Mouse (Mus musculus): ENCODE results near the gene Dstn. TPM values are rescaled to one million over a fixed set of nuclear protein-coding genes. Genes with fewer than 3 reads are reported as not detected.

The Dstn gene
- polyA plus RNA-seq, 1 experiment: not detected

- no peak overlapping the region for H3K27ac ChIP-seq (ENCODE audit: insufficient read depth, low read depth, low read length)
- no peak overlapping the region for H3K4me3 ChIP-seq (ENCODE audit: insufficient read depth, low read depth, low read length)
- TF ChIP-seq POLR2A (IDR thresholded peaks at IDR 0.05; ENCODE audit: insufficient read depth, low read depth, low read length) (no peak), CTCF (IDR thresholded peaks at IDR 0.05; ENCODE audit: insufficient read depth, low read depth, low read length) (no peak)
- H3K4me1 ChIP-seq (ENCODE audit: control insufficient read depth, insufficient read depth, low read length): no peaks in the 10 kb centered on the region
- WGBS: 79% methylated on average over 15 of the region's 15 CpGs
Observed at GRCm38 (mm10) chr2:143889131-143889859, 25.8 kb upstream of the Dstn start.

DNA sequence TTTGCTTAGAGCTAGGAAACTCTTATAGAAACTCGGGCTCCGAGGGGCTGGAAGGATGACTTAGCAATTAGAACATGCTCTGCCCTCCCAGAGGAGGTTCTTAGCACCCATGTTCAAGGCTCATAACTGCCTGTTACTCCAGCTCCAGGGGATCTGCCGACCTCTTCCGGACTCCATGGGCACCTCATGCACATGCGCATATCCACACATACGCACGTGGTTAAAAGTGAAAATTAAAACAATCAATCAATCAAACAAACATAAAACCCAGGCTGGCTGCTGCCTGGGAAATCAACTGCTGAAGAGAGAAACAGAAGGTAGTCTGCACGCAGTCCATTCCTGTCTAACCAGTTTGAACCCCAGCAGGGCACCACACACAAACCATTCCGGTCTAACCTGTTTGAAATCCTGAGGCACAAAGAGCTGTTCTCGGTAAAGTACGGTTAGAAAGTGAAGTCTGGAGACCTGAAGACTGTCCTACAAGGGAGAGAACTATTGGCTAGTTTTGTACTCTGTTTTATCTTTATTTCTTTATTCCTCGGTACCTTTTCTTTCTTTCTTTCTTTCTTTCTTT lies 25.2 kb upstream of the Dstn start:
- no peak overlapping the region for H3K4me3 ChIP-seq (ENCODE audit: insufficient read depth, low read depth, low read length)
- H3K27ac ChIP-seq (ENCODE audit: insufficient read depth, low read depth, low read length): no peak overlapping the region
- TF ChIP-seq CTCF (IDR thresholded peaks at IDR 0.05; ENCODE audit: insufficient read depth, low read depth, low read length) (no peak), POLR2A (IDR thresholded peaks at IDR 0.05; ENCODE audit: insufficient read depth, low read depth, low read length) (no peak)
- no peaks in the 10 kb centered on the region for H3K4me1 ChIP-seq (ENCODE audit: control insufficient read depth, insufficient read depth, low read length)
- WGBS: 72% methylated on average over 12 of the region's 12 CpGs

GRCm38 (mm10) chr2:143891302-143892048 lies 23.6 kb upstream of the Dstn start:
- Histone ChIP-seq H3K4me3 (ENCODE audit: insufficient read depth, low read depth, low read length) (no peak overlapping the region), H3K4me1 (ENCODE audit: control insufficient read depth, insufficient read depth, low read length) (no peaks in the 10 kb centered on the region)
- WGBS: 84% methylated on average over 10 of the region's 10 CpGs

GRCm38 (mm10) chr2:143899470-143900220 lies 15.5 kb upstream of the Dstn start:
- TF ChIP-seq POLR2A (IDR thresholded peaks at IDR 0.05; ENCODE audit: insufficient read depth, low read depth, low read length) (no peak), CTCF (IDR thresholded peaks at IDR 0.05; ENCODE audit: insufficient read depth, low read depth, low read length) (no peak)
- Histone ChIP-seq H3K4me3 (ENCODE audit: insufficient read depth, low read depth, low read length) (no peak overlapping the region), H3K27ac (ENCODE audit: insufficient read depth, low read depth, low read length) (no peak overlapping the region), H3K4me1 (ENCODE audit: control insufficient read depth, insufficient read depth, low read length) (peaks cover 2% of the 10 kb centered on the region)
- whole genome bisulfite sequencing: 93% methylated on average over 9 of the region's 9 CpGs

More at GRCm38 (mm10) chr2:143891302-143892048, 23.6 kb upstream of the Dstn start:
- TF ChIP-seq POLR2A (IDR thresholded peaks at IDR 0.05; ENCODE audit: insufficient read depth, low read depth, low read length) (no peak), CTCF (IDR thresholded peaks at IDR 0.05; ENCODE audit: insufficient read depth, low read depth, low read length) (no peak)
- H3K27ac ChIP-seq (ENCODE audit: insufficient read depth, low read depth, low read length): no peak overlapping the region

- Histone ChIP-seq H3K4me1 (ENCODE audit: control insufficient read depth, insufficient read depth, low read length) (peaks cover 2% of the 10 kb centered on the region), H3K4me3 (ENCODE audit: insufficient read depth, low read depth, low read length) (no peak overlapping the region), H3K27ac (ENCODE audit: insufficient read depth, low read depth, low read length) (no peak overlapping the region)
- TF ChIP-seq CTCF (IDR thresholded peaks at IDR 0.05; ENCODE audit: insufficient read depth, low read depth, low read length) (no peak), POLR2A (IDR thresholded peaks at IDR 0.05; ENCODE audit: insufficient read depth, low read depth, low read length) (no peak)
- WGBS: 79% methylated on average over 5 of the region's 5 CpGs
Observed at GRCm38 (mm10) chr2:143900821-143901351, 14.2 kb upstream of the Dstn start.

GRCm38 (mm10) chr2:143903376-143904045 lies 11.6 kb upstream of the Dstn start:
- no peak for TF ChIP-seq POLR2A (IDR thresholded peaks at IDR 0.05; ENCODE audit: insufficient read depth, low read depth, low read length)
- TF ChIP-seq CTCF (IDR thresholded peaks at IDR 0.05; ENCODE audit: insufficient read depth, low read depth, low read length): no peak
- WGBS: 63% methylated on average over 9 of the region's 9 CpGs
- H3K27ac ChIP-seq (ENCODE audit: insufficient read depth, low read depth, low read length): no peak overlapping the region

GRCm38 (mm10) chr2:143904896-143905295 lies 10.2 kb upstream of the Dstn start:
- no peak overlapping the region for H3K27ac ChIP-seq (ENCODE audit: insufficient read depth, low read depth, low read length)
- peaks cover 2% of the 10 kb centered on the region for H3K4me1 ChIP-seq (ENCODE audit: control insufficient read depth, insufficient read depth, low read length)
- no peak overlapping the region for H3K4me3 ChIP-seq (ENCODE audit: insufficient read depth, low read depth, low read length)
- WGBS: 84% methylated on average over 5 of the region's 5 CpGs
- no peak for TF ChIP-seq CTCF (IDR thresholded peaks at IDR 0.05; ENCODE audit: insufficient read depth, low read depth, low read length)
- no peak for TF ChIP-seq POLR2A (IDR thresholded peaks at IDR 0.05; ENCODE audit: insufficient read depth, low read depth, low read length)

More at GRCm38 (mm10) chr2:143903376-143904045, 11.6 kb upstream of the Dstn start:
- Histone ChIP-seq H3K4me1 (ENCODE audit: control insufficient read depth, insufficient read depth, low read length) (peaks cover 2% of the 10 kb centered on the region), H3K4me3 (ENCODE audit: insufficient read depth, low read depth, low read length) (no peak overlapping the region)

DNA sequence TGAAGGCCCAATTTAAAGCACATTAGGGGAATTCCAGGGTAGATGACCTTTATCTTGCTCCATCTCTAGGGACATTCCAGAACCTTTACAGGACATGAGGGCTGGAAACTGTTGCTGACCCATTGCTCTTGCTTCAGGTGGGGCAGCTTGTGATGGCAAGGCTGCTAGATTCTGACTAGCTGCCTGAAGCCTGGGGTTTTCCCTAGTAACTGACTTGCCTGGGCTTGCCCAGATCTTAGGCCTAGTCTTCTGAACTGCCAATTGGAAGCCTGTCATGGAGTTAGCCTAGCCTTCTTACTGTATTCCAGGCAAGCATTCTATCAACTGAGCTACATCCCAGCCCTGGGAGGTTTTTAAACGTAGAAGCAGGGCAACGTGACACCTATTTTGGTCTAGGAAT lies 5.9 kb upstream of the Dstn start:
- Histone ChIP-seq H3K27ac (ENCODE audit: insufficient read depth, low read depth, low read length) (no peak overlapping the region), H3K4me3 (ENCODE audit: insufficient read depth, low read depth, low read length) (no peak overlapping the region), H3K4me1 (ENCODE audit: control insufficient read depth, insufficient read depth, low read length) (no peaks in the 10 kb centered on the region)
- TF ChIP-seq POLR2A (IDR thresholded peaks at IDR 0.05; ENCODE audit: insufficient read depth, low read depth, low read length) (no peak), CTCF (IDR thresholded peaks at IDR 0.05; ENCODE audit: insufficient read depth, low read depth, low read length) (no peak)
- 97% methylated on average over 2 of the region's 2 CpGs for whole genome bisulfite sequencing

All from olfactory bulb, adult 2 months (tissue).